Mouse (Mus musculus): ENCODE results near the gene Aff1.

GRCm38 (mm10) chr5:103830886-103831285 is 138.7 kb downstream of the Aff1 start:
- TF ChIP-seq CTCF (IDR thresholded peaks at IDR 0.05; ENCODE audit: low read depth, low read length) (no peak), POLR2A (IDR thresholded peaks at IDR 0.05; ENCODE audit: extremely low read depth, insufficient read depth, low read length) (no peak)

Data from liver, adult 2 months (tissue).